Mouse (Mus musculus): ENCODE measurements around the gene Pramef8. TPM values are rescaled to one million over a fixed set of nuclear protein-coding genes. Genes with fewer than 3 reads are reported as not detected.

Pramef8 gene
- 21.3 and 23.0 TPM in 2 replicates for polyA plus RNA-seq (2016; fragmentation: Nextera tagmentation; extraction: Ambion mirVana)

DNA sequence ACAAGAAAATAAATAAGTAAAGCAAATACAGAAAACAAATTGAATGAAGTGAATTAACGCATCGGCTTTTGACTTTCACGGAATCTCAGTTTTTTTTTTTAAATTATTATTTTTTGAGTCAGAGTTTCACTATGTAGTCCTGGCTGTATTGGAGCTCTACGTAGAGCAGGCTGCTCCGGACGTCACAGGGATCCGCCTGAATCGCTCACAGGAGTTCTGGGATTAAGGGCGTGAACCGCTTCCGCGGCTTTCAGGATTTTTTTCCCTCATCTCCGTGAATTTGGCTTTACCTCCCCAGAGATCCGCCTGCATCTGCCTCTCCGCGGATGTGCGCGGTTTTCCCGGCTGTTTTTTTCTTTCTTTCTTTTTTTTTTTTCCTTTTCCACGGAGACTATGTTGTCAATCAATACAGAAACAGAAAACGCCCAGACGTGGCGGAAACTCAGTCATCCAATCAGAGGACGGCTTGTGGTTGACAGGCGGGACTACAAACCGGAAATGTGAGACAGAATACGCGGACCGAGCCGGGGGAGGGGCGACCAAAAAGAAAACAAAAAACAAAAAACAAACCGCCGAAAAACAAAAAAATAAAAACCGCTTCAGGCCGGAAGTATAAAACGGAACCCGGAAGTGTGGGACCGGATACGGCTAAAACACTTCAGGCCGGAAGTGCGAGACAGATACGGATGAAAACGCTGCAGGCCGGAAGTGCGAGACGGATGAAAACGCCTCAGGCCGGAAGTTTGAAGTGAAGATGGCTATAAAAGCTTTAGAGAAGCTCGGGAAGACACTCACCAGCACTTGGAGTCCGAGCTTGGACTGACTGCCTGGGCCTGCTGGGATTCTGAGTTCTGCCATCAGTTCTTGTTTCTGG, at the start of gene Pramef8:
TSS of gene Pramef8 (plus strand) at position 208 of the 874 bp plus-strand sequence.
- peaks cover 5% of the 10 kb centered on the region; the same call in 1 of the 2 replicates for H3K9me3 ChIP-seq
- under 1% methylated on average over 50 of the region's 50 CpGs for WGBS
- H3K4me2 ChIP-seq (replicated peaks) = peak within 1 kb of the TSS; percentile 61
- H3K36me3 ChIP-seq = peaks cover 31% of the 10 kb centered on the region
- no peaks in the 10 kb centered on the region for H3K27me3 ChIP-seq (replicated peaks)
- peak; percentile 93 for ATAC-seq (ENCODE audit: low FRiP score, low read depth)
- peaks cover 5% of the 10 kb centered on the region for H3K4me1 ChIP-seq
- peak within 1 kb of the TSS; percentile 79; the same call in 1 of the 2 replicates for H3K27ac ChIP-seq
- H3K9ac ChIP-seq = peak within 1 kb of the TSS; percentile 51; the same call in 1 of the 2 replicates
- peak within 1 kb of the TSS; percentile 44 for H3K4me3 ChIP-seq

DNA sequence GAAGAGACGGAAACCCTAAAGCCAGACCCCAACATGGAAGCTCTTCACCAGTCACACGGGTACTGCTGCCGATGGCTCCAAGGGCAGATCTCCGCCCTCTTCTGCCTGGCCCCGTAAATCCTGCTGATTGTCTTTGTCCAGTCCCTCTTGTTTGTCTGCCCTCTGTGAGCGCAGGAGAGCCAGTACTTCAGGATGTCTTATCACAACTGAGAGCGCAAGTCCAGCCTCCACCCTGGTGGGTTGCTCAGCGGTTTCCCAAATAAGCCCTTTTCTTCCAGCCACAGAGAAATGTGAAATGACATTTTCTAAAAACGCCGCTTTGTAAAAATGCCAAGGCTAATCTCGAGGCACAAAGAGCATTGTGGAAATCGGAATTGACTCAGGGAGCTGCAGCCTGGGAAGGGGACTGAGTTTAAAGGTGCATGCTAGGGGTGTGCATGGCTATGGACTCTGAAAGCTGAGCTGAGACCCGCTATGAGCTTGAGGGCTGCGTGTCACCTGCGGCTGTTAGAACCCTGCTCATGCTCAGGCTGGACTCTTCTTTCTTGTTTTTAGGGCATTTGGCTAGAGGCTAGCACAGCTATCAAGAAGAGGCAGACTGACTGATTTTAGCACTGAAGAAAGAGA, 45.7 kb upstream of the Pramef8 start:
- no peak overlapping the region for H3K4me2 ChIP-seq (replicated peaks)
- no peak overlapping the region for H3K4me3 ChIP-seq
- H3K9ac ChIP-seq = no peak overlapping the region
- H3K27me3 ChIP-seq (replicated peaks) = no peaks in the 10 kb centered on the region
- H3K27ac ChIP-seq = no peak overlapping the region
- 41% methylated on average over 15 of the region's 15 CpGs for WGBS
- ATAC-seq (ENCODE audit: low FRiP score, low read depth) = no peak
- no peaks in the 10 kb centered on the region for H3K36me3 ChIP-seq
- H3K4me1 ChIP-seq = peaks cover 10% of the 10 kb centered on the region
- no peaks in the 10 kb centered on the region for H3K9me3 ChIP-seq

DNA sequence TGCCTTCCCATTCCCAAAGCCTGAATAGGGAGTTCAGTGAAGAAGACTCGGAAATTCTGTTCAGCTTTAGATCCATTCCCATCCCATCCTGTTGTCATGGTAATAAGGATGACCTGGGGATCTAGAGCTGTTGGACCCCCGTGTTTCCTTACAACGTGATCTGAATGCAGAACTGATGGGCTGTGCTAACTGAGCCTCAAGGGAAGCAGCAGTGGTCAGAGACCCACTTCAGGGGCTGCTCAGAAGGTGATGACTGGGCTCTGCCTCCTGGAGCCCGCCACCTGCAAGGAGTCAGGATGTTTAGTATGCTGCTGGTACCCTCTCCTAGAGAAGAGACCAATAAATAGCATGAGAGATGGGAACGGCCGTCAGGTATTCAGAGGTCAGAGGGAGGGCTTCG, 32.7 kb upstream of the Pramef8 start:
- H3K9ac ChIP-seq = 0 out of 2 replicates have a peak overlapping the region, but pooled peaks have one; percentile 21
- no peaks in the 10 kb centered on the region for H3K36me3 ChIP-seq
- WGBS = 21% methylated on average over 7 of the region's 7 CpGs

DNA sequence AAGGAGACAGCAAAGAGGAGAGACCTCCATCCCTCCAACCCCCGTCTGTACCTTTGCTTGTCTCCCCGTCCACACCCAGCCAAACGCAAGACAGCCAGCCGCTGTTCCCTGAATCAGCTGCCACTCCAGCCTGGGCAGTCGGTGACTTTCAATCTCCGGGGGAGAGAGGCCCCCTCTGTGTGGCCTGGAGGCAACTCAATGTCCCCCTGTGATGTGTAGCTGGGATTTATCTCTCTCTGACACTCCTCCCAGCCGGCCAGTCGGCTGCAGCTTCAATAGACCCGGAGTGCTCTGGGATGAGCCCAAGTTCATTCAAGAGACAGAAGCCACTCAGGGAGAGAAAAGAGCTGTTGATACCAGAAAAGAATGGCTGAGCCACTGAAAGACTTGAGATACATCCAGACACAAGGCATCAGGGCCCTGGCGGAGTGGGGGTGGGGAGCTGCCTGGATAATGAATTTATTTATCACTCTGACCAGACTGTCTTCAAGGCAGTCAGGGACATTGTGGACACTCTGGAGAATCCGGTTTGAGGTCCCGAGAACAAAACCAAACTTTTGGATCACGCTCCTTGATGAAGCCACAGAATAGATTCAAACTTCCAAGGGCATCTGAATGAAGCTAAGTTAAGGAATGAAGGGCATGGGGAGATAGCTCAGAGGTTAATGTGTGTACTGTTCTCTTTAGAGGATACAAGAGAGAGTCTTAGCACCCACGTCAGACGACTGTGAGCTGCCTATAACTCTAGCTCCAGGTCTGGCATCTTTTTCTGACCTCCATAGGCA, 32.1 kb upstream of the Pramef8 start:
- 16% methylated on average over 15 of the region's 15 CpGs for WGBS
- Histone ChIP-seq H3K27me3 (replicated peaks) (no peaks in the 10 kb centered on the region), H3K9ac (no peak overlapping the region), H3K9me3 (no peaks in the 10 kb centered on the region), H3K27ac (peak overlapping the region; percentile 59; the same call in 1 of the 2 replicates), H3K4me2 (replicated peaks) (peak overlapping the region; percentile 50), H3K36me3 (no peaks in the 10 kb centered on the region), H3K4me3 (peak overlapping the region; percentile 18; the same call in 1 of the 2 replicates), H3K4me1 (peaks cover 18% of the 10 kb centered on the region)
- ATAC-seq (ENCODE audit: low FRiP score, low read depth) = peak; percentile 85

More for the DNA sequence above, 32.7 kb upstream of the Pramef8 start:
- H3K27me3 ChIP-seq (replicated peaks) = no peaks in the 10 kb centered on the region
- no peaks in the 10 kb centered on the region for H3K9me3 ChIP-seq
- peaks cover 18% of the 10 kb centered on the region for H3K4me1 ChIP-seq
- peak overlapping the region; percentile 59; the same call in 1 of the 2 replicates for H3K27ac ChIP-seq
- peak; percentile 79 for ATAC-seq (ENCODE audit: low FRiP score, low read depth)
- H3K4me2 ChIP-seq (replicated peaks) = peak overlapping the region; percentile 50
- H3K4me3 ChIP-seq = peak overlapping the region; percentile 18

DNA sequence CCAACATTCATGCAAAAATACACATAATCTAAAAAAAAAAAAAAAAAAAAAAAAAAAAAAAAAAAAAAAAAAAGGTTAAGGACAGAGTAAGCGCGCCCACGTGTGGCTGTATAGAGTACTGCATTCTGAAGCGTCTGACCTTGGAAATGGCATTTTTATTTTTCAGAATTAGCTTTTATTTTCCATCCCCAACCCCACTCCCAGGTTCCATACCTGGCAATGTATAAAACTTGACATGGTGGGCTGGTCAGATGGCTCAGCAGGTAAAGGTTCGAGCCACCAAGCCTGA, 31.6 kb upstream of the Pramef8 start:
- H3K4me3 ChIP-seq = no peak overlapping the region
- H3K9me3 ChIP-seq = no peaks in the 10 kb centered on the region
- 2% methylated on average over 5 of the region's 5 CpGs for WGBS
- H3K9ac ChIP-seq = no peak overlapping the region
- no peak for ATAC-seq (ENCODE audit: low FRiP score, low read depth)
- H3K4me2 ChIP-seq (replicated peaks) = no peak overlapping the region
- H3K36me3 ChIP-seq = no peaks in the 10 kb centered on the region
- H3K27me3 ChIP-seq (replicated peaks) = no peaks in the 10 kb centered on the region
- no peak overlapping the region; the same call in 1 of the 2 replicates for H3K27ac ChIP-seq
- H3K4me1 ChIP-seq = peaks cover 18% of the 10 kb centered on the region

DNA sequence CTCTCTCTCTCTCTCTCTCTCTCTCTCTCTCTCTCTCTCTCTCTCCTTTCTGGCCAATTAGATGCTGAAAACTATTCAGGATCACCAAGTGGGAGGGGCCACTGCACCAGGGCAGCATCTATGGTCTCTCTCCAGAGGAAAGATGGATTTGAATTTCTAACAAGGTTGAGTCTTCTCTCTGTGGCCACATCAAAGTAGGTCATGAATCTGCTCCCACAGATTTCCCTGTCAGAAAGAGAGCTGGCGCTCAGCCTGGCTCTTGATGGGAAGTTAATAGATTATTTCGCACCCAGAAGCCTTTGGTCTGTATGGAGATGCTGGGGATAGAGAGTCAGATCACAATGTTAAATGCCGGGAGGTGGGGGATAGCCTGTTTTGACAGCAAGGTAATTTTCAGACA, 30.1 kb upstream of the Pramef8 start:
- Histone ChIP-seq H3K27me3 (replicated peaks) (no peaks in the 10 kb centered on the region), H3K36me3 (no peaks in the 10 kb centered on the region), H3K9ac (no peak overlapping the region), H3K27ac (no peak overlapping the region), H3K4me3 (no peak overlapping the region), H3K4me1 (peaks cover 18% of the 10 kb centered on the region), H3K4me2 (replicated peaks) (no peak overlapping the region), H3K9me3 (no peaks in the 10 kb centered on the region)
- WGBS = 61% methylated on average over 3 of the region's 3 CpGs
- no peak for ATAC-seq (ENCODE audit: low FRiP score, low read depth)

DNA sequence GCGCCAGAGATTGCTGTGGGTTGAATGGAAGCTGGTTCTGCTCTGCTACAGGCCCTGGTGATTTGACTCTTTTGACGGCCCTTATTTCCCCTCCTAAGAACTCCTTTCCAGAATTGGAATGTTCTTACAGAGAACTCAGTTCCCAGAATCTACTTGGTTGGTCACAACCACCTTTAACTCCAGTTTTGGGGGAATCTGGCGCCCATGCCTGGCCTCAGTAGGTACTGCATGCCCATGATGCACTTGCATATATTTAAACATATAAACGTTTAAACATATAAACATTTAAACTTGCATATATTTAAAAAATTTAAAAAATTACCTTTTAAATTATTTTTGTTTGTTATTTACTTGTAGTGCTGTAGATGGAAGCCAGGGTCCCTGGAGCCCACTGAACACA, 28.6 kb upstream of the Pramef8 start:
- Histone ChIP-seq H3K27ac (no peak overlapping the region), H3K9me3 (no peaks in the 10 kb centered on the region), H3K9ac (no peak overlapping the region), H3K27me3 (replicated peaks) (no peaks in the 10 kb centered on the region), H3K36me3 (no peaks in the 10 kb centered on the region), H3K4me1 (peaks cover 18% of the 10 kb centered on the region), H3K4me2 (replicated peaks) (no peak overlapping the region), H3K4me3 (no peak overlapping the region)
- 48% methylated on average over 4 of the region's 4 CpGs for WGBS
- no peak for ATAC-seq (ENCODE audit: low FRiP score, low read depth)

DNA sequence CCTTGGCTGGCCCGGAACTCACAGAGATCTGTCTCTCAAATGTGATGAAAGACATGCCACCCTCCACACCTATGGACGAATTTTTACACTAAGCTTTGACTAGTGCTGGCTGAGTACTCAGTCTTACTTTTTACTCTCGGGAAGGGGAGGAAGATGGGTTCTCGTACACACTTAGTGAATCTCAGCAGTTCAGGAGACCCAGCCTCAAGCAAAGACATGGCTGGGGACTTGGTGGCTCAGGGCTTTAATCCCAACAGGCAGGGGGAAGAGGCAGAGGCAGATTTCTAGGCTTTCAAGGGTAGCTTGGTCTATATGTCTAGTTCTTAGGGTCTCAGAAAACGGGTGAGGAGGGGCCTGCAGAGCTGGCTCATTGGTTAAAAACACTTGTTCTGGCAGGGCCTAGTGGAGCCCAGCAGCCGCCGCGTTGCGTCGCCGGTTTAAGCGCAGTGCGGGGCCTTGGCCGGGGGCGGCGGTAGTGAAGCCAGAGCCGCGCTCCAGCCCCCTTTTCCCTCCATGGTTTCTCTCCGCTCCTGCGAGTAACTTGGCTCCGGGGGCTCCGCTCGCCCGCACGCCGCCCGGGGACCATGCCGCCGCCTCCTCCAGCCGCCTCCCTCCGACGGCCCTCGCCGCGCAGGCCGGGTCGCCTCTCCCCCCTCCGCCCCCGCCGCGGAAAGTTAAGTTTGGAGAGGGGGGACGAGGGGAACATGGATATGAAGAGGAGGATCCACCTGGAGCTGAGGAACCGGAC, 23.1 kb upstream of the Pramef8 start:
- Histone ChIP-seq H3K4me3 (peak overlapping the region; percentile 25), H3K27me3 (replicated peaks) (no peaks in the 10 kb centered on the region)
- WGBS = 9% methylated on average over 41 of the region's 43 CpGs

DNA sequence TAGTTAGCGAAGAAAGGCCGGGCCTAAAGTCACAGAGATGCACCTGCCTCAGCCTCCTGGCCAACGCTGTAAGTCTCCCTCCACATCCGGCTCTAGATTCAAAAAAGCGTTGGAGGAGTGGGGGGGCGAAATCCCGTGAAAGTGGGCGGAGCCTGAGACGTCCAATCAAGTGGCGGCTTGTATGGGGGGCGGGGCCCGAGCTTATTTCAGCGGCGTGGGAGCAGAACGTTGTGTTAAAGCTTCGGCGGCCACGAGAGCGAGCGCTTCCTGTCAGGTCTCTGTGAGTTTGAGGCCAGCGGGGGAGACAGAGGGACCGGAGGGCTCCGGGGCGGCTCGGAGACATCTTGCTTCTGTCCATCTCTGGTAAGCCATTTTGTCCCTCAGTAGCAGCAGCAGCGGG, 18.0 kb upstream of the Pramef8 start, which contains the start of gene Pramel1:
TSS of gene Pramel1 (plus strand) at position 248 of the 400 bp plus-strand sequence.
- Histone ChIP-seq H3K27me3 (replicated peaks) (0 out of 2 replicates have a peak, but pooled peaks cover 5% of the 10 kb centered on the region), H3K4me1 (no peaks in the 10 kb centered on the region), H3K4me3 (no peak within 1 kb of the TSS), H3K9me3 (peaks cover 4% of the 10 kb centered on the region; the same call in 1 of the 2 replicates), H3K27ac (no peak within 1 kb of the TSS), H3K9ac (no peak within 1 kb of the TSS), H3K4me2 (replicated peaks) (no peak within 1 kb of the TSS), H3K36me3 (no peaks in the 10 kb centered on the region)
- no peak for ATAC-seq (ENCODE audit: low FRiP score, low read depth)
- WGBS = 79% methylated on average over 26 of the region's 26 CpGs

More for the DNA sequence above, 23.1 kb upstream of the Pramef8 start:
- peak; percentile 85 for ATAC-seq (ENCODE audit: low FRiP score, low read depth)
- H3K27ac ChIP-seq = no peak overlapping the region
- no peaks in the 10 kb centered on the region for H3K36me3 ChIP-seq
- H3K9ac ChIP-seq = peak overlapping the region; percentile 40; the same call in 1 of the 2 replicates
- peaks cover 3% of the 10 kb centered on the region; the same call in 1 of the 2 replicates for H3K9me3 ChIP-seq
- H3K4me1 ChIP-seq = no peaks in the 10 kb centered on the region
- H3K4me2 ChIP-seq (replicated peaks) = peak overlapping the region; percentile 60

DNA sequence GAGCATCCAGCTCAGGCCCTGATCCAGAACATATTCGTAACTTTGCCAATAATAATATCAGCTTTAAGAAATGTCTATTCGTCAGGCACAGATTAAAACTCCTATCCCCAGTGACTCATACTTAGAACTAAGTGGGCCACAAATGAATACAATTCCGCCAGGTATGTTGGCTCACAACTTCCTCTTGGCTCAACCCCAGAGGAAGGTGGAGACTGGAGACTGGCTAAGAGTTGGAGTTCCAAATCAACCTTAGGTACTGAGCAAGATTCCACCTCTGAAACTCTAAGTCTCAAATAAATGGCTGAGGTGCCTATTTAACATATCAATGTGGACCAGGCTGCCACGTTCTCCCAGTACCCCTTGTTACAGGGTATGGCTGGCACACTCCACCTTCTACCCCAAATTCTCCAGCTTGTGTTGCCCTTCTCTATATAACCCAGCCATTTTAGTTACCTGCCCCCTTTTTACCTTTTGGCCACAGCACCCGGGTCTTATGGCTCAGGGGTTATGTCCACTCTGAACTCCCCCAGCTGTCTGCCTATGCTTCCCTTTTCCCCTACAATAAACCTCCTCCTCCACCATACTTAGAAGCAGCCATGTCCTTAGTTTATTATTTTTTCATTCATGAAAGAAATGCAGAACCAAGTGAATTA, 534 bp upstream of the Pramef8 start:
- Histone ChIP-seq H3K27ac (no peak overlapping the region), H3K4me3 (peak overlapping the region; percentile 44), H3K9ac (peak overlapping the region; percentile 51; the same call in 1 of the 2 replicates), H3K4me2 (replicated peaks) (peak overlapping the region; percentile 61), H3K4me1 (peaks cover 5% of the 10 kb centered on the region), H3K36me3 (peaks cover 23% of the 10 kb centered on the region), H3K9me3 (peaks cover 5% of the 10 kb centered on the region; the same call in 1 of the 2 replicates), H3K27me3 (replicated peaks) (no peaks in the 10 kb centered on the region)
- ATAC-seq (ENCODE audit: low FRiP score, low read depth) = 0 out of 2 replicates have a peak, but pooled peaks have one; percentile 4
- WGBS = 68% methylated on average over 5 of the region's 5 CpGs

DNA sequence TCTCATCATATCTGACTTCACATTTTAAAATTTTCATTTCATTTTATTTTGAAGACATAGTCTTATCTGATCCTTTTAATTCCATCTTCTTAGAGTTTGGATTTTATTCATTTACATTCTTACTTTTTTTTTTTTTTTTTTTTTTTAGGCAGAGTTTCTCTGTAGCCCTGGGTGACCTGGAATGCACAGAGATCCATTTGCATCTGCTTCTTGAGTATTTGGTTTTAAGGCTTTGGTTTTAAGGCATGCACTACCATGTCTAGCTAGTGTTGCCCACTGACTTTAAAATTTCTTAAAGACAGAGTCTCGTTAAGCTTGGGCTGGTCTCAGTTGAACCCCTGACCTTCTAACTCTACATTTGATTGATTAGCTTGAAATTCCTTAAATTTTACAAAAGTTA, 1.4 kb downstream of the Pramef8 start:
- Histone ChIP-seq H3K9me3 (peaks cover 5% of the 10 kb centered on the region; the same call in 1 of the 2 replicates), H3K27me3 (replicated peaks) (no peaks in the 10 kb centered on the region), H3K9ac (no peak overlapping the region), H3K27ac (no peak overlapping the region), H3K4me3 (no peak overlapping the region), H3K4me1 (peaks cover 5% of the 10 kb centered on the region), H3K36me3 (peaks cover 43% of the 10 kb centered on the region), H3K4me2 (replicated peaks) (no peak overlapping the region)
- no peak for ATAC-seq (ENCODE audit: low FRiP score, low read depth)
- 91% methylated on average over 1 of the region's 1 CpGs for WGBS
